Mouse (Mus musculus) myocyte (in vitro differentiated cells): ENCODE measurements around the gene Gm973.

Experiments used
- CEBPB ChIP-seq: IDR thresholded peaks from 2 replicates; pipeline ENCODE4 v1.6.1; 2011; ENCODE audit warnings: mild to moderate bottlenecking, moderate library complexity; ENCODE audit not compliant: poor library complexity, insufficient read depth, severe bottlenecking
- MAX ChIP-seq: IDR thresholded peaks from one replicate; pipeline ENCODE4 v1.6.1; 2011; ENCODE audit warnings: low read depth, mild to moderate bottlenecking, control low read depth
- MYOG ChIP-seq, 3 experiments: IDR thresholded peaks; one replicate each; pipeline ENCODE4 v1.6.1; 2011; ENCODE audit warnings: control low read depth in 2 of 3, low read depth in 2 of 3, mild to moderate bottlenecking in 2 of 3; ENCODE audit not compliant: insufficient read length in 2 of 3, control insufficient read depth in 1 of 3, insufficient read depth in 1 of 3
- POLR2A ChIP-seq: IDR thresholded peaks from one replicate; pipeline ENCODE4 v1.6.1; 2011; ENCODE audit warnings: low read depth, mild to moderate bottlenecking, control low read depth, moderate library complexity; ENCODE audit not compliant: insufficient read length
- POLR2AphosphoS2 ChIP-seq: IDR thresholded peaks from one replicate; pipeline ENCODE4 v1.6.1; 2011; ENCODE audit warnings: low read depth, control low read depth; ENCODE audit not compliant: insufficient read length
- TCF12 ChIP-seq: IDR thresholded peaks from one replicate; pipeline ENCODE4 v1.6.1; 2011; ENCODE audit warnings: mild to moderate bottlenecking, control low read depth; ENCODE audit not compliant: poor library complexity, insufficient read depth, severe bottlenecking
- TCF3 ChIP-seq: IDR thresholded peaks from one replicate; pipeline ENCODE4 v1.6.1; 2011; ENCODE audit warnings: low read depth, control low read depth; ENCODE audit not compliant: insufficient read length
- USF1 ChIP-seq: IDR thresholded peaks from one replicate; pipeline ENCODE4 v1.6.1; 2011; ENCODE audit warnings: low read depth, mild to moderate bottlenecking, control low read depth, moderate library complexity

DNA sequence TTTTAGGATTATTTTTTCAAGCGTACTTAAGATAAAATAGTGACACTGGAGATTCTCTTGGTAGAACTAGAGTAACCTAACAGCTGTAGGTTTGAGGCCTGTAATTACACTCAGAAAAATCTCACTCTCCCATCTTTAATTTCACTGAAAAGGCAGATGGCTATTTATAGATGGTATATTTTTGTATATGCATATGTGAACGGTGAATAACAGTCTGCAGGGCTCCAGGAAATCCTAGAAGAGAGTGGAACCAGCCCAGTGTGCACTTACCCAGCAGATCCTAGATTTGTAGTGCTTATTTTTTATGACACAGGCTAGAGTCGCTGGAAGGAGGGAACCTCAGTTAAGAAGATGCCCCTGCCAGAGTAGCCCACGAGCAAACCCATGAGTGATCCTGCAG is 27.1 kb upstream of the Gm973 start:
- no peak for TF ChIP-seq TCF12
- no peak for TF ChIP-seq MYOG (IDR thresholded peaks at IDR 0.05; ENCODE audit: control insufficient read depth in 1 of 3, insufficient read depth in 1 of 3, insufficient read length in 2 of 3, low read depth in 2 of 3)
- TF ChIP-seq POLR2A: no peak
- TF ChIP-seq POLR2AphosphoS2: no peak
- TF ChIP-seq MAX: no peak
- no peak for TF ChIP-seq USF1
- no peak for TF ChIP-seq CEBPB
- TF ChIP-seq TCF3: no peak
